Mouse (Mus musculus) ES-E14 (cell line): ENCODE measurements around the gene Fhad1. TPM values are rescaled to one million over a fixed set of nuclear protein-coding genes. Genes with fewer than 3 reads are reported as not detected.

ENCODE experiments used
- DNase-seq: peaks from one replicate; pipeline ENCODE4 v3.0.0-alpha.2; 2013; ENCODE audit warnings: low read depth, low spot score
- H3K27ac ChIP-seq: 2 replicates; pipeline ENCODE4 v1.5.1; 2012; ENCODE audit warnings: low read depth, mild to moderate bottlenecking, low read length, moderate library complexity, mixed read lengths; ENCODE audit not compliant: poor library complexity, insufficient read depth, severe bottlenecking
- H3K36me3 ChIP-seq: 2 replicates; pipeline ENCODE4 v1.6.1; 2012; ENCODE audit warnings: mild to moderate bottlenecking, low read length, moderate library complexity, mixed read lengths; ENCODE audit not compliant: control insufficient read depth, poor library complexity, insufficient read depth, severe bottlenecking
- H3K4me1 ChIP-seq, 2 experiments: fragments of 150-350 bp in 1 of 2; sonication (generic) in 1 of 2; 2 replicates each; pipeline ENCODE4 v1.6.1; 2012; ENCODE audit warnings: low read length in 2 of 2, mild to moderate bottlenecking in 1 of 2, mixed read lengths in 1 of 2; ENCODE audit not compliant: control insufficient read depth in 2 of 2, insufficient read depth in 2 of 2, poor library complexity in 1 of 2
- H3K4me3 ChIP-seq, 2 experiments: fragments of 150-350 bp in 1 of 2; sonication (generic) in 1 of 2; 2 replicates each; pipeline ENCODE4 v1.5.1; 2012; ENCODE audit warnings: low read length in 2 of 2, low read depth in 1 of 2, mild to moderate bottlenecking in 1 of 2, mixed read lengths in 1 of 2; ENCODE audit not compliant: insufficient read depth in 1 of 2, poor library complexity in 1 of 2, severe bottlenecking in 1 of 2
- H3K9ac ChIP-seq: 2 replicates; pipeline ENCODE4 v1.6.1; 2012; ENCODE audit warnings: low read depth, mild to moderate bottlenecking, low read length, mixed read lengths; ENCODE audit not compliant: poor library complexity, insufficient read depth, severe bottlenecking
- H3K9me3 ChIP-seq: fragments of 150-350 bp; sonication (generic); 2 replicates; pipeline ENCODE4 v1.6.1; 2012; ENCODE audit warnings: low read depth, mild to moderate bottlenecking, low read length; ENCODE audit not compliant: control insufficient read depth, insufficient read depth
- CHD2 ChIP-seq: IDR thresholded peaks from 2 replicates; pipeline ENCODE4 v1.6.1; 2014; ENCODE audit warnings: mild to moderate bottlenecking, low read depth, low read length, inconsistent platforms
- HCFC1 ChIP-seq: IDR thresholded peaks from 2 replicates; pipeline ENCODE4 v1.6.1; 2012; ENCODE audit warnings: low read length, inconsistent platforms, borderline replicate concordance; ENCODE audit not compliant: insufficient read depth
- MAFK ChIP-seq: IDR thresholded peaks from 2 replicates; pipeline ENCODE4 v1.6.1; 2014; ENCODE audit warnings: mild to moderate bottlenecking, low read depth, low read length, inconsistent platforms; ENCODE audit not compliant: insufficient read depth
- ZC3H11A ChIP-seq: IDR thresholded peaks from 2 replicates; pipeline ENCODE4 v1.6.1; 2012; ENCODE audit warnings: low read depth, mild to moderate bottlenecking, inconsistent platforms, low read length, borderline replicate concordance
- ZNF384 ChIP-seq: IDR thresholded peaks from 2 replicates; pipeline ENCODE4 v1.6.1; 2012; ENCODE audit warnings: low read depth, low read length, inconsistent platforms
- in situ Hi-C, 2 experiments: fragments of 600-800 bp; cut with MboI; formaldehyde crosslinking; loops; one replicate each; pipeline ENCODE4 v1.15.1; 2025; ENCODE audit warnings: low sequenced_read_pairs in 2 of 2, inconsistent platforms in 1 of 2; ENCODE audit not compliant: unreplicated experiment in 2 of 2
- total RNA-seq: library from RNA; depleted of rRNA; stranded (reverse); fragments of 300-350 nt; gene quantifications from 2 replicates; pipeline ENCODE4 v1.2.3, GENCODE M21; 2012

The Fhad1 gene
- total RNA-seq, 1 experiment, result 0.49 TPM

GRCm38 (mm10) chr4:141963907-141964306, 51.0 kb downstream of the Fhad1 start:
- no peak overlapping the region for H3K4me3 ChIP-seq

GRCm38 (mm10) chr4:141962811-141963685, 51.8 kb downstream of the Fhad1 start:
- Histone ChIP-seq H3K36me3 (no peaks in the 10 kb centered on the region), H3K9ac (no peak overlapping the region), H3K9me3 (no peaks in the 10 kb centered on the region), H3K4me1 (0 out of 4 replicates have a peak, but pooled peaks cover 0 to 3% of the 10 kb centered on the region in 2 experiments), H3K4me3 (no peak overlapping the region), H3K27ac (no peak overlapping the region)
- peak; percentile 56 for DNase-seq
- in situ Hi-C loops, result no loop called here
- TF ChIP-seq ZC3H11A (no peak), CHD2 (no peak), ZNF384 (peak; percentile 59; the same call in 1 of the 2 replicates), HCFC1 (no peak), MAFK (no peak)

More at GRCm38 (mm10) chr4:141963907-141964306, 51.0 kb downstream of the Fhad1 start:
- in situ Hi-C loops, result no loop called here
- no peaks in the 10 kb centered on the region for H3K36me3 ChIP-seq
- H3K4me1 ChIP-seq, result no peaks in the 10 kb centered on the region
- H3K9me3 ChIP-seq, result no peaks in the 10 kb centered on the region
- H3K9ac ChIP-seq, result no peak overlapping the region
- no peak overlapping the region for H3K27ac ChIP-seq
- no peak for DNase-seq
- TF ChIP-seq HCFC1 (no peak), CHD2 (no peak), MAFK (no peak), ZC3H11A (no peak), ZNF384 (no peak)

- TF ChIP-seq ZC3H11A (no peak), ZNF384 (no peak), HCFC1 (no peak), CHD2 (no peak), MAFK (no peak)
- in situ Hi-C loops, result no loop called here
- no peaks in the 10 kb centered on the region for H3K36me3 ChIP-seq
- no peak overlapping the region for H3K27ac ChIP-seq
- no peaks in the 10 kb centered on the region for H3K9me3 ChIP-seq
- peaks cover 0 to 7% of the 10 kb centered on the region in 2 experiments; a peak in 3 of 4 replicates for H3K4me1 ChIP-seq
- H3K9ac ChIP-seq, result no peak overlapping the region
- H3K4me3 ChIP-seq, result no peak overlapping the region
- no peak for DNase-seq
Measured at GRCm38 (mm10) chr4:141960037-141960436, 54.8 kb downstream of the Fhad1 start.

- TF ChIP-seq HCFC1 (no peak), ZNF384 (no peak), MAFK (no peak), ZC3H11A (no peak), CHD2 (no peak)
- Histone ChIP-seq H3K36me3 (no peaks in the 10 kb centered on the region), H3K9ac (no peak overlapping the region), H3K4me1 (peaks cover 0 to 7% of the 10 kb centered on the region in 2 experiments; a peak in 3 of 4 replicates), H3K27ac (no peak overlapping the region), H3K9me3 (no peaks in the 10 kb centered on the region), H3K4me3 (no peak overlapping the region)
- in situ Hi-C loops, result no loop called here
- DNase-seq, result no peak
Measured at GRCm38 (mm10) chr4:141959615-141960014, 55.3 kb downstream of the Fhad1 start.
